Mouse (Mus musculus): ENCODE results near the gene Coro2b. TPM values are rescaled to one million over a fixed set of nuclear protein-coding genes. Genes with fewer than 3 reads are reported as not detected.

Coro2b gene
- 9.8 and 10.4 TPM in 2 replicates for polyA plus RNA-seq (2015; fragmentation: Nextera tagmentation; extraction: Ambion mirVana)

DNA sequence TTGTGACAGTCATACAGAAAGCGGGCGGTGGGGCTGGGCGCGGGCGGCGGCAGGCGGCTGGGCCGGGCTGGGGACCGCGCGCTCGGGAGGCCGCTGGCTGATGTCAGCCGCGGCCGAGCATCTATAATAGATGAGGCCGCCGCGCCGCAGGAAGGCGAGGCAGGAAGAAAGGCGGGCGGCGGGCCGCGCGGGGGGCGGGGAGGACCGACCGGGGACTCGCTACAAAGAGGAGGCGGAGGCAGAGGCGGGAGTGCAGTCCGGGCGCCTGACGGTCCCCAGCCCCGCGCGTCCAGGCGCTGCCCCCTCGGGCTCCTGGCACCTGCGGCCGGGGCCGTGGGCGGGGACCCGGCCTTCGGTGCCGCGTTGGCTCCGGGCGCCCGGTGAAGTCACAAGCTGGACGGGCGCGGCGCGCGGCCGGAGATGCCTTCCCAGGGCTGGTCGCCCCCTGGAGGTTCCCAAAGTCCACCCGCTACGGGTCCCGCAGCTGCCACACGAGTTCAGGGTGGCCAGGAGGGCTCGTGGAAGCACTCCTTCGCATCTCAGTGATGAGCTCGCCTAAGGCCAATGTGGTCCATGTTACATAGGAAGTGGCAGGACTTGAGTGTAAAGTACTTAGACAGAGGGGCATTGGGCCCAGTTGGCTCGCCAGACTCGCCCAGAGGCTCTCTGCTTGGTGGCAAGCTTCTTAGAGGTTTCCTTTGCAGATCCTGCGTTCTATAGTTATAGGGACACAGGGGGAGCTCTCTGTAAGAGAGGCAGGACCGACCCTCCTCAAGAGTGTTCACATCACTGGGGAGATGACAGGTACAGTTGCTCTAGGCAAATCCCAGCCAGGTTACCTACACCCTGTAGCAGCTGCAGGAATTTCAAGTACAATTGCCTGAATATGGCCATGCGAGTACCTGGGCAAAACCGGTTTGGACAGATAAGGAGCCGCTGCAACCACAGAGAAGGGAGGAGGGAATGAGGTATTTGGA, at the start of gene Coro2b:
TSS of gene Coro2b (minus strand) at position 390 of the 977 bp plus-strand sequence.
- peaks cover 14% of the 10 kb centered on the region for H3K4me1 ChIP-seq (ENCODE audit: control insufficient read depth, insufficient read depth, low read length)
- no peaks in the 10 kb centered on the region for H3K36me3 ChIP-seq (ENCODE audit: control insufficient read depth, insufficient read depth, low read length)
- peak; percentile 46; the same call in 1 of the 2 replicates for ATAC-seq (ENCODE audit: insufficient read depth, low FRiP score)
- peak within 1 kb of the TSS; percentile 26 for H3K27ac ChIP-seq (ENCODE audit: low read length)
- H3K4me3 ChIP-seq (replicated peaks; ENCODE audit: low read length): peak within 1 kb of the TSS; percentile 64
- no peaks in the 10 kb centered on the region for H3K9me3 ChIP-seq (replicated peaks; ENCODE audit: control insufficient read depth, low read length)
- H3K27me3 ChIP-seq (ENCODE audit: control insufficient read depth, insufficient read depth, low read length): no peaks in the 10 kb centered on the region
- H3K9ac ChIP-seq (ENCODE audit: low read length): peak within 1 kb of the TSS; percentile 75
- WGBS: 2% methylated on average over 64 of the region's 74 CpGs
- H3K4me2 ChIP-seq (ENCODE audit: low read depth, low read length): peak within 1 kb of the TSS; percentile 93

DNA sequence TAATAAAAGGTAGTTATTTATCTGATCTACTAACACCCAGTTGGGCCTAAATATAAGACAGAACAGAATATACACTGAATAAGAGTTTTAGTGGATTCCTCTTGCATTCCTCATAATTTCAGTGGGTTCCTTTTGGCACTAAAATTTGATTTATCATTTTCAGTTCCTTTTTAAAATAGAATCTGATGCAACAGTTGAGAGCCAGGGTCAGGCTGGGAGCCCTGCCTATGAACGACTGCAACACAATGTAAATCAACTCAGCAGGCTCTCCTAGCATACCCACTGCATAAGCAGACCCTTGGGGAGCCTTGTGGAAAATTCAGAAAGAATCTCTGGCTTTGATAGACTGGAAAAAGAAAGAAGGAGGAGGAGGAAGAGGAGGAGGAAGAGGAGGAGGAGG, 40.7 kb upstream of the Coro2b start:
- H3K27me3 ChIP-seq (ENCODE audit: control insufficient read depth, insufficient read depth, low read length): no peaks in the 10 kb centered on the region
- 33% methylated on average over 1 of the region's 1 CpGs for WGBS

GRCm38 (mm10) chr9:62569121-62569520, 32.3 kb upstream of the Coro2b start:
- Histone ChIP-seq H3K4me3 (replicated peaks; ENCODE audit: low read length) (no peak overlapping the region), H3K27me3 (ENCODE audit: control insufficient read depth, insufficient read depth, low read length) (no peaks in the 10 kb centered on the region), H3K36me3 (ENCODE audit: control insufficient read depth, insufficient read depth, low read length) (no peaks in the 10 kb centered on the region), H3K9me3 (replicated peaks; ENCODE audit: control insufficient read depth, low read length) (0 out of 2 replicates have a peak, but pooled peaks cover 3% of the 10 kb centered on the region), H3K27ac (ENCODE audit: low read length) (no peak overlapping the region), H3K9ac (ENCODE audit: low read length) (no peak overlapping the region), H3K4me2 (ENCODE audit: low read depth, low read length) (no peak overlapping the region), H3K4me1 (ENCODE audit: control insufficient read depth, insufficient read depth, low read length) (no peaks in the 10 kb centered on the region)
- 81% methylated on average over 6 of the region's 6 CpGs for WGBS
- ATAC-seq (ENCODE audit: insufficient read depth, low FRiP score): no peak

More for the DNA sequence above, 40.7 kb upstream of the Coro2b start:
- Histone ChIP-seq H3K4me1 (ENCODE audit: control insufficient read depth, insufficient read depth, low read length) (no peaks in the 10 kb centered on the region), H3K9ac (ENCODE audit: low read length) (no peak overlapping the region), H3K27ac (ENCODE audit: low read length) (no peak overlapping the region), H3K9me3 (replicated peaks; ENCODE audit: control insufficient read depth, low read length) (no peaks in the 10 kb centered on the region), H3K4me2 (ENCODE audit: low read depth, low read length) (no peak overlapping the region), H3K36me3 (ENCODE audit: control insufficient read depth, insufficient read depth, low read length) (no peaks in the 10 kb centered on the region), H3K4me3 (replicated peaks; ENCODE audit: low read length) (no peak overlapping the region)
- no peak for ATAC-seq (ENCODE audit: insufficient read depth, low FRiP score)

- WGBS: 88% methylated on average over 1 of the region's 1 CpGs
Measured at GRCm38 (mm10) chr9:62567818-62568217, 31.0 kb upstream of the Coro2b start.

GRCm38 (mm10) chr9:62562236-62562635, 25.4 kb upstream of the Coro2b start:
- Histone ChIP-seq H3K4me1 (ENCODE audit: control insufficient read depth, insufficient read depth, low read length) (0 out of 2 replicates have a peak, but pooled peaks cover 4% of the 10 kb centered on the region), H3K27me3 (ENCODE audit: control insufficient read depth, insufficient read depth, low read length) (no peaks in the 10 kb centered on the region), H3K9ac (ENCODE audit: low read length) (no peak overlapping the region), H3K27ac (ENCODE audit: low read length) (no peak overlapping the region), H3K4me2 (ENCODE audit: low read depth, low read length) (no peak overlapping the region), H3K9me3 (replicated peaks; ENCODE audit: control insufficient read depth, low read length) (0 out of 2 replicates have a peak, but pooled peaks cover 3% of the 10 kb centered on the region), H3K4me3 (replicated peaks; ENCODE audit: low read length) (no peak overlapping the region), H3K36me3 (ENCODE audit: control insufficient read depth, insufficient read depth, low read length) (no peaks in the 10 kb centered on the region)
- WGBS: 85% methylated on average over 6 of the region's 6 CpGs
- no peak for ATAC-seq (ENCODE audit: insufficient read depth, low FRiP score)

More at GRCm38 (mm10) chr9:62567818-62568217, 31.0 kb upstream of the Coro2b start:
- Histone ChIP-seq H3K27ac (ENCODE audit: low read length) (no peak overlapping the region), H3K9ac (ENCODE audit: low read length) (no peak overlapping the region), H3K9me3 (replicated peaks; ENCODE audit: control insufficient read depth, low read length) (0 out of 2 replicates have a peak, but pooled peaks cover 3% of the 10 kb centered on the region), H3K4me2 (ENCODE audit: low read depth, low read length) (no peak overlapping the region), H3K36me3 (ENCODE audit: control insufficient read depth, insufficient read depth, low read length) (no peaks in the 10 kb centered on the region), H3K4me1 (ENCODE audit: control insufficient read depth, insufficient read depth, low read length) (no peaks in the 10 kb centered on the region), H3K4me3 (replicated peaks; ENCODE audit: low read length) (no peak overlapping the region), H3K27me3 (ENCODE audit: control insufficient read depth, insufficient read depth, low read length) (no peaks in the 10 kb centered on the region)
- ATAC-seq (ENCODE audit: insufficient read depth, low FRiP score): no peak

DNA sequence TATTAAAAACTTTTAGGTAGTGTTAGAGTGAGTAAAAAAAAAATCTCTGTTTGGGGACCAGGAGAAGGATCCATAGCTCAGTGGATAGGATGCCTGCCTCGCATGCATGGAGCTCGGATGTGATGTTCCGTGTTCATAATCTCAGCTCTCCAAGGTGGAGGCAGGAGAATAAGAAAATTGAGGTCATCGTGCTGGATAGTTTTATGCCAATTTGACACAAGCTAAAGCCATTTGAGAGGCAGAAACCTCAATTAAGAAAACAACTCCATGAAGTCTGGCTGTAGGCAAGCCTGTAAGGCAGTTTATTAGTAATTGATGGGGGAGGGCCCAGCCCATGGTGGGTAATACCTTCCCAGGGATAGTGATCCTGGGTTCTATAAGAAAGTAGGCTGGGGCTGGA, 23.6 kb upstream of the Coro2b start:
- Histone ChIP-seq H3K4me3 (replicated peaks; ENCODE audit: low read length) (no peak overlapping the region), H3K4me2 (ENCODE audit: low read depth, low read length) (no peak overlapping the region), H3K9me3 (replicated peaks; ENCODE audit: control insufficient read depth, low read length) (0 out of 2 replicates have a peak, but pooled peaks cover 3% of the 10 kb centered on the region), H3K27ac (ENCODE audit: low read length) (no peak overlapping the region; the same call in 1 of the 2 replicates), H3K36me3 (ENCODE audit: control insufficient read depth, insufficient read depth, low read length) (no peaks in the 10 kb centered on the region), H3K4me1 (ENCODE audit: control insufficient read depth, insufficient read depth, low read length) (0 out of 2 replicates have a peak, but pooled peaks cover 4% of the 10 kb centered on the region), H3K9ac (ENCODE audit: low read length) (no peak overlapping the region), H3K27me3 (ENCODE audit: control insufficient read depth, insufficient read depth, low read length) (no peaks in the 10 kb centered on the region)
- WGBS: 93% methylated on average over 4 of the region's 4 CpGs
- ATAC-seq (ENCODE audit: insufficient read depth, low FRiP score): no peak

- Histone ChIP-seq H3K4me2 (ENCODE audit: low read depth, low read length) (no peak overlapping the region), H3K9me3 (replicated peaks; ENCODE audit: control insufficient read depth, low read length) (0 out of 2 replicates have a peak, but pooled peaks cover 3% of the 10 kb centered on the region), H3K4me3 (replicated peaks; ENCODE audit: low read length) (no peak overlapping the region), H3K27ac (ENCODE audit: low read length) (peak overlapping the region; percentile 50; the same call in 1 of the 2 replicates), H3K9ac (ENCODE audit: low read length) (no peak overlapping the region), H3K27me3 (ENCODE audit: control insufficient read depth, insufficient read depth, low read length) (no peaks in the 10 kb centered on the region), H3K4me1 (ENCODE audit: control insufficient read depth, insufficient read depth, low read length) (0 out of 2 replicates have a peak, but pooled peaks cover 4% of the 10 kb centered on the region), H3K36me3 (ENCODE audit: control insufficient read depth, insufficient read depth, low read length) (no peaks in the 10 kb centered on the region)
- 38% methylated on average over 5 of the region's 5 CpGs for WGBS
- peak; percentile 80 for ATAC-seq (ENCODE audit: insufficient read depth, low FRiP score)
Measured at GRCm38 (mm10) chr9:62560006-62560405, 23.2 kb upstream of the Coro2b start.

DNA sequence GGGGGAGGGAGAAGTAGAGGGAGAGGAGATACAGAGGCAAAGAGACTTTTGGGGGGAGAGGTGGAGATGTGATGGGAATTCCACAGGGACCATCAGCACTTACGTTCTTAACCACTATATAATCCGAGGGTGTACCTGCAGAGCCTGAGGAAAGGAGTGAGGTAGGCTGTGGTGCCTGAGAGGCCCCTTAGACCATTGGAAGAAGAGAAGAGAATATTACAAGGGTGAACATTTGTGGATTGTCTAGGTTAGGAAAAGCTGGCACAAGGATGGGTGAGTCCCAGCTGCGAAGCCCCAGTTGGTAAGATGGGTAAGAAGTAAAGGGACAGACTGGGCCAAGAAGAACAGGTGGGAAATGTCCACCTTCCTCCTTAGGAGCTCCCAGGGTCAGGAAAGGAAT, 22.6 kb upstream of the Coro2b start:
- H3K27me3 ChIP-seq (ENCODE audit: control insufficient read depth, insufficient read depth, low read length): no peaks in the 10 kb centered on the region
- H3K36me3 ChIP-seq (ENCODE audit: control insufficient read depth, insufficient read depth, low read length): no peaks in the 10 kb centered on the region
- no peak overlapping the region for H3K4me3 ChIP-seq (replicated peaks; ENCODE audit: low read length)
- 75% methylated on average over 3 of the region's 3 CpGs for WGBS
- no peak overlapping the region for H3K4me2 ChIP-seq (ENCODE audit: low read depth, low read length)
- H3K4me1 ChIP-seq (ENCODE audit: control insufficient read depth, insufficient read depth, low read length): 0 out of 2 replicates have a peak, but pooled peaks cover 4% of the 10 kb centered on the region
- H3K9me3 ChIP-seq (replicated peaks; ENCODE audit: control insufficient read depth, low read length): no peaks in the 10 kb centered on the region
- ATAC-seq (ENCODE audit: insufficient read depth, low FRiP score): no peak
- peak overlapping the region; percentile 50; the same call in 1 of the 2 replicates for H3K27ac ChIP-seq (ENCODE audit: low read length)
- no peak overlapping the region for H3K9ac ChIP-seq (ENCODE audit: low read length)

- no peak for ATAC-seq (ENCODE audit: insufficient read depth, low FRiP score)
- Histone ChIP-seq H3K4me1 (ENCODE audit: control insufficient read depth, insufficient read depth, low read length) (0 out of 2 replicates have a peak, but pooled peaks cover 4% of the 10 kb centered on the region), H3K27ac (ENCODE audit: low read length) (no peak overlapping the region), H3K36me3 (ENCODE audit: control insufficient read depth, insufficient read depth, low read length) (no peaks in the 10 kb centered on the region), H3K4me3 (replicated peaks; ENCODE audit: low read length) (no peak overlapping the region), H3K9ac (ENCODE audit: low read length) (no peak overlapping the region), H3K27me3 (ENCODE audit: control insufficient read depth, insufficient read depth, low read length) (no peaks in the 10 kb centered on the region), H3K9me3 (replicated peaks; ENCODE audit: control insufficient read depth, low read length) (no peaks in the 10 kb centered on the region), H3K4me2 (ENCODE audit: low read depth, low read length) (no peak overlapping the region)
- 89% methylated on average over 8 of the region's 8 CpGs for WGBS
Measured at GRCm38 (mm10) chr9:62558058-62558457, 21.2 kb upstream of the Coro2b start.

Data from stomach, embryonic 16.5 days (tissue).